Mouse (Mus musculus) adrenal gland, adult 2 months (tissue): Measurements from ENCODE around the gene Egfl8. TPM values are rescaled to one million over a fixed set of nuclear protein-coding genes. Genes with fewer than 3 reads are reported as not detected.

ENCODE experiments used
- DNase-seq: peaks from one replicate; pipeline ENCODE4 v3.0.0; 2021
- polyA plus RNA-seq: library from polyadenylated mRNA; depleted of rRNA; stranded (reverse); fragments of >200 nt; gene quantifications from 2 replicates; pipeline ENCODE4 v1.2.3, GENCODE M21; 2012
- total RNA-seq, 2 experiments: library from RNA; stranded (reverse); gene quantifications; 2 replicates each; pipeline ENCODE4 v1.2.3; 2021

Gene Egfl8
- total and polyA plus RNA-seq, 3 experiments: 2.4 to 3.0 (median 2.4) TPM

DNA sequence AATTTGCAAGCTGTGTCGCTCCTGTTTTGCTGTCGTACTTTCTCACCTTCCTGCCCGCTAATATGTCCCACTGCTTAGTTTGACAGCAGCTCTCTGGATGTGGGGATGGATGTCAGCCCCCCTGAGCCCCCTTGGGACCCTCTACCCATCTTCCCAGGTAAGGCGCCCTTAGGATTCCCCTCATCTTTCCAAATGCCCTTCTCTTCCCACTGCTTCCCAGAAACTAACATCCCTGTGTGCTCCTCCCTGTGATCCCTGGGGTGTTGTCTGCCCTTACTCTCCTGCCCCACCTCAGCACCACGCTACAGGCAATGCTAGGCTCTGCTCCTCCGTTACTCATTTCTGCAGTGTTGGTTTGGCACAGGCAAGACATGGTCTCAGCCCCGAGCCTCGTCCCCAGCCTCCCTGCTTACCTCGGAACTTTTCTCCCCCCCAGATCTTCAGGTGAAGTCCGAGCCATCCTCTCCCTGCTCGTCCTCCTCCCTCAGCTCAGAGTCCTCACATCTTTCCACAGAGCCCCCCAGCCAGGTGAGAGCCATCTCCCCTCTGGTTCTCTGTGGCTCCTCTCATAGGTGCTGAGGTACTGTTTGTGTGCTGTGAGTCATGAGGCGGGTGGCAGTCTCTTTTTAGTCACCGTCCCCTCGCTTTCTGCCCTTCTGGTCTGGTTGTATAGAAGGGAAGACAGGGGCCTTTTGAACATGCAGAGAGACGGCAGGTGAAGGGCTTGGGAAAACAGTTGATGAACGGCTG, 32.5 kb upstream of the Egfl8 start:
- DNase-seq: no peak

DNA sequence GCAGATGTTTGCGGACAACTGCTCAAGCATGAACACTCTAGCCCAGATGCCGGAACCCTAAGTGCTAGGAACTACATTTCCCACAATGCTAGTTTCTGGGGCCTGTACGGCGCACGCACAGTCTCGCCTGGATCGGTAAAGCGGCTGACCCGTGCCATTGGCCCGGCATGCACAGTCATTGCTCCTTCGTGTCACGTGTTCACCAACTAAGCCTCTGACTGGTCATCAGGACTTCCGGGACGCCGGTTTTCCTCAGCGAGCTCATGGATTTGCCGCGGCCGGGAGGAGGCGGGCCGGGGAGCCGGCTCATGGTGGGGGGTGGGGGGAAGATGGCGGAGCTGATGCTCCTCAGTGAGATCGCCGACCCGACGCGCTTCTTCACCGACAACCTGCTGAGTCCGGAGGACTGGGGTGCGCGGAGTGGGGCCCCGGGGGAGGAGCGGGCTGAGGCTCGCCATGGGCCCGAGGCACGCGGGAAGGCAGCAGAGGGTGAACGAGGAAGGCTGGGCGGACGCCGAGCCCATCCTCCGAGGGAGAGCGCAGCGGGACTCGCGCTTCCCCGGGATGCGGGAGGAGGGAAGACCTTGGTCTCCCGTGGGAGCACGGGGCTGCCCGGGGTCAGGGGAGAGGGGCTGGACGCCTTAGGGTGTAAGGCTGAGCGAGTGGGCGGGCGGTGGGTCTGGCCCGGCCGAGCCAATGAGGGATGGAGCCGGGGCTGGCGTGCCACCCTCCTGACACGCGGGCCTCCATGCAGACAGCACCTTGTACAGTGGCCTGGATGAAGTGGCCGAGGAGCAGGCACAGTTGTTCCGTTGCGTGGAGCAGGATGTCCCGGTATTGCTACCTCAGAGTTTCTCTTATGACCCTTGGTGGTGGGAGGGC, 31.4 kb upstream of the Egfl8 start, which contains the start of gene Atf6b:
Gene Atf6b, plus strand, starts transcription at position 241 of the 882 bp plus-strand sequence.
- peak; percentile 97 for DNase-seq

DNA sequence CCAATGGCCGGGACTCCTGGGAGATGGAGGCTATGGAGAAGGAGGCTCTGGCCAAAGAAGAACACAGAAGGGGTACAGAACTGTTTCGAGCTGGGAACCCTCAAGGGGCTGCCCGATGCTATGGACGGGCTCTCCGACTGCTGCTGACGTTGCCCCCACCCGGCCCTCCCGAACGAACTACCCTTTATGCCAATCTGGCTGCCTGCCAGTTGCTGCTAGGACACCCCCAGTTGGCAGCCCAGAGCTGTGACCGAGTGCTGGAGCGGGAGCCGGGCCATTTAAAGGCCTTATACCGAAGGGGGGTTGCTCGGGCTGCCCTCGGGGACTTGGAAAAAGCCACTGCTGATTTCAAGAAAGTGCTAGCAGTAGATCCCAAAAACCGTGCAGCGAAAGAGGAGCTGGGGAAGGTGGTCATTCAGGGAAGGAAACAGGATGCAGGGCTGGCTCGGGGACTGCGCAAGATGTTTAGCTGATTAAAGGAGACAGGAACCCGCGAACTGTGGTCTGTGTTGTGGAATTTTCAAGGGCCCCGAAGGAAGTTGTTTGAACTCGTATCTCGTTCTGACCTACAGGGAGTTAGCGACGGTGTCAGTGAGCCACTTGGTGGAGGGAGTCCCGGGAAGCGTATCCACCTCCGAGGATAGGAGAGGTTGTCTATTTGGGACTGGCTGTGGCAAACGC, 30.2 kb upstream of the Egfl8 start:
- peak; percentile 15 for DNase-seq

DNA sequence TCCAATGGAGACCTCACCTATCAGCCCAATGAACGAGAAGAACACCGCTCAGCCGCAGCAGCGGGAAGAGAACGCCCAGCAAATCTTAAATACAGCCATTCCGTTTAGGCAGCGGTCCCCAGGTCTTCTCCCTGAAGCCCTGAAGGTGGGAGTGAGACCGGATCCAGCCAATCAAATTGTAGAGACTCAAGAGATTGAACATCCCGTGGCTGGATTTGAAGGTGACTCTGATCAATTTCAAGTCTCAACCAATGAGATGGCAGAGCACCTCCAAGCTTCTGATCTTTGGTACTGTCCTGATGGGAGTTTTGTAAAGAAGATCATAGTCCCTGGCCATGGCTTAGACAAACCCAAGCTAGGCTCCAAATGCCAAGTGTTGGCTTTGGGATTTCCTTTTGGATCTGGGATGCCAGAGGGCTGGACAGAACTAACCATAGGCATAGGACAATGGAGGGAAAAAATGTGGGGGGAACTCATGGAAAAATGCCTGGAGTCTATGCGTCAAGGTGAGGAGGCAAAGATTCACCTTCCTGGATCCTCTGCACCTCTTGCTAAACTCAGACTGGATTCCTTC, 29.6 kb upstream of the Egfl8 start:
- no peak for DNase-seq

DNA sequence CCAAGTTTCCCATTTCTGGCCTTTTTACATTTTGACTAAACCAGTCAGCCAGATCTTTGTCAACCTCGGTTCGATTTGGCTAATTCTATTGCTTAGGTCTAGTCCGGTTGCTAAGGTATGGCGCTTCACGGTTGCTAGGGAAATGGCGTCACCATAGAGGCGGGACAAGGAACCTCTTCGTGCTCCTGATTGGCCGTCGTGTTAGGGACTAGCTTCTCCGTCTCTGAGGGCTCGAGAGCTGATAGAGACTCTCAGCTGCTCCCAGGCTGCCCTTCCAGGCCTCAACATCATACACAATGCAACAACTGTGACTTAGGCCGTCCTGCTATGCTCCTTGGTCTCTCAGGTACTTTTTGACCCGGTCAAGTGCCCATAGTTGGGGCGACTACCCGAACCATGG, 28.8 kb upstream of the Egfl8 start, which contains the start of gene Fkbpl:
Gene Fkbpl, plus strand, starts transcription at position 157 of the 400 bp plus-strand sequence.
- DNase-seq: peak; percentile 96

DNA sequence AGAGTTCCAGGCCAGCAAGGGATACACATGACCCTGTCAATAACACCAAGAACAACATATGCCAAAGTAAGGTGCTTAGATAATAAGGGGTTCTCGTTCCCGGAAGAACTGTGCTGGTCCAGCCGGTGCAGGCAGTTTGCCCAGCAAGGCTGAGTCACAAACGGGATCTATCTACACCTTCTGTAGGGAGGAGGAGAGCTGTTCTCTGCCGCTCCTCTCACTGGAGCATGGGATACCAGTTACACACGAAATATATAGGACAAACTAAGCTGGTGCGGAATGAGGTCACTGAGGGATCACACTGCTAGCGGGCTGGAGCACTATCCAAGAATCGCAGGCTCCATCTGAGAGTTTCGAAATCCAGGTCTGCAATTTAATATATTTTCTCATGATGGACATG, 28.2 kb upstream of the Egfl8 start:
- no peak for DNase-seq

DNA sequence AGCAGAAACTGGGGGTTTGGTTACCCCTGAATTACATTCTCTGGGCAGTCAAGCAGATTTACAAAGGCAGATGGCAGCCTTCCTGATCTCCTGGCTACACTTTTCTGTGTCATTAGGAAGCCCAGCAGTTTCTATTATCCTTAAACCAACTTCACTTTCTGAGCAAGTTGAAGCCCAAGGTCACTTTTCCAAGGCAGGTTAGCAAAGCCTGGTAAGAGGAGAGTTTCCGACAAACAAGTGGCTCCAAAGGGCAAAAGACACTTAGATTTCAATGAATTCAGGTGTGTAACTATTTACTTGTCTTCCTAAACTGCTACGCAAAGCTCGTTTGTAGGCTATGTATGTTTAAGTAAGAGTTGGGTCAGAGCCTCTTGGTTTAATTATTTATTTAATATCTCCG, 27.6 kb upstream of the Egfl8 start:
- DNase-seq: no peak

DNA sequence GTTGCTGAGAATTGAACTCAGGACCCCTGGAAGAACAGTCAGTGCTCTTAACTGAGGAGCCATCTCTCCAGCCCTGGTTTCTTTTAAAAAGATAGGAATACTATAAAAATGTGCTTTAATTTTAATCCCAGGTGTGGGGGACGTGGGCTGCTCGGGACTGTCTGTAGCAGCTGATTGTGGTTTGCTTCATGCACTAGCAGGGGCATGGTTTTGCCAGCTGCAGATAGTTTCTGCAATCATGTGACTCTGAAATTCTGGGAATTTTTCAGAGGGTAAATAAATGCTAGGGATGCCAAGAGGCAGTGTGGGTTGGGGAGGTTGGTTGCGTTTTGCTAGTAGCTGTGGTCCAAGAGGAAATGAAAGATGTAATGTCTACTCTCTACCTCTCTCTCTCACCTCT, 26.2 kb upstream of the Egfl8 start:
- no peak for DNase-seq

DNA sequence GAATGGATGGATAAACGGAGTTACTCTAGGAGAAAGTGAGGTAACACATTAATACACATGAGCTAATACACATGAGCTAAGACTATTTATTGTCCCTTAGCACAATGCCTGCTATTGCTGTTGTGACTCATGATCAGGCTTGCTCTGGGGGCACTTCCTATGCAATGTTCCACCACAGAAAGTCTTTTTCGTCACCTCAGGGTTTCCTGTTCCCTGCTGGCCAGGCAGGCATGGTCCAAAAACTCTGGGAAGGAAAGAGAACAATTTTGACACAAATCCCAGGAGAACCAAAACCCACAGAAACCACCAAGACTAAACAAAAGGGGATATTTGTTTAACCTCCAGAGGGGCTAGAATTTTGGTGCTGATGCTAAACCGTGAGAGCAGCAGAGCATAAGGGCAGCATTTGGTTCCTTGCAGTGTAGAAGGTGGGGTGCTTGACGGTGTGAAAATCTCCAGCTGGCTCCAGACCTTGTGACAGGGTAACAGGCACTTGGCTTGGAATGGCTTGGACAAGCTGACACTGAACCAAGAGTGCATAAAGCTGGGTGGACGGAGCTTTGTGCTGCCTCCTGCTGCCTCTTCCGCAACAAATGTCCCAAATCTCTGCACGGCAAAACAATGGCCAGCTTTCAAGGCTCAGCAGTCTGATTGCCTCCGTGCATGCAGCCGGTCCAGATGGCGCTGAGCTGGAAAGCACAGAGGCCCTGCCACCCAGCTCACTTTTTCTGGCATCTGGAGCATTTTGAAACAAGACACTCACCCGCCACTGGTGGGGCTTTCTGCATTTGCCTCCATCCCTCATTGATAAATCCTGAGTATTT, 25.2 kb upstream of the Egfl8 start:
- peak; percentile 43 for DNase-seq

DNA sequence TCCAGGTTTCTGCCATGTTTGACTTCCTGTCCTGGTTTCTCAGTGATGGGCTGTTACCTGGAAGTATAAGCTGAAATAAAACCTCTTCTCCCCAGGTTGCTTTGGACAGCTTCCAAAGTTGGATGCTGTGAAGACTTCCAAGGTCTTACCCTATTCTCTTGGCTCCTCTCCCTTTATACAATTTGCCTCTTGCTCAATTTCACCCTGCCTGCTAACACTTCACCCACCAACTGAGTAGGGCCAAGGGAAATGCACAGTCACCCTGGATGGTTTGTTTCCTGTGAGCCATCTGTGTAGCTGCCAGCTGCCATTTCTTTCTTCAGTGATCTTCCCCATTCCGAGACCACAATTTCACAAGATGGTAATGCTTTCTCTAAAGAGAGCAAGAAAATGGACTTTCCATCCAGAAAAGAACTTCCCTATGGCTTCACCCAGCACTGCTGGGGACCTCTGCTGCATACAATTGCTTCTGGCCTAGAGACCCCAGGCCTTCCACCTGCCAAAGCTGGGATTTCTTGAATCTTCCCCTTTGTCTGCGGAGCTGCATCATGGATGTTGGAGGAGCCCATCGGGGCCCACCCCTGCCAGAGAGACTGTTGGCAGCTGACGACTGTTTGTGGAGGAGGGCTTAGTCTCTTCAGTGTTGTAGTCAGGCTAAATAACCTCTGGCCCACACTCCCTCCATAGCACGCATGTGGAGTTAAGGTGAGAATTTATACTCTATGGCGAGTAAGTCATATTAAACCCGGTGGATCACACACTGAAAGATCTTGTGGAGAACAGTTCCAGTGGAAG, 23.9 kb upstream of the Egfl8 start:
- no peak for DNase-seq

DNA sequence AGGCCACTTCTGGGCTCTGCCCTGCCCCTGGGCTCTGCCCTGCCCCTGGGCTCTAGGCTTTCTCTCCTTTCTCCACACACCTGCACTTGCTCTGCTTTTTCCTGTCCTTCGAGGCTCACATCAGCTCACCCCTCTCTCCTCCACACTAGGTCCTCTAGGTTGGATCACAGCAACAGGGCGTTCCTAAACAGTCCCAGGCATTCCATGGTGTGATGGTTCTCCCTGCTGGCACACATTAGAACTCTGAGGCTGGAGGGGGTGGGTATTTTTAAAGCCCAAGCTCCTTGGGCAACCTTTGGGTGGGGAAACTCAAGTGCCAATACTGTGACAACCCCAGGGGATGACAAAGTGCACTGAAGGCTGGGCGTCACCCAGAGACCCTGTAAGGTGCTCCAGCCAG, 21.7 kb upstream of the Egfl8 start:
- DNase-seq: no peak

DNA sequence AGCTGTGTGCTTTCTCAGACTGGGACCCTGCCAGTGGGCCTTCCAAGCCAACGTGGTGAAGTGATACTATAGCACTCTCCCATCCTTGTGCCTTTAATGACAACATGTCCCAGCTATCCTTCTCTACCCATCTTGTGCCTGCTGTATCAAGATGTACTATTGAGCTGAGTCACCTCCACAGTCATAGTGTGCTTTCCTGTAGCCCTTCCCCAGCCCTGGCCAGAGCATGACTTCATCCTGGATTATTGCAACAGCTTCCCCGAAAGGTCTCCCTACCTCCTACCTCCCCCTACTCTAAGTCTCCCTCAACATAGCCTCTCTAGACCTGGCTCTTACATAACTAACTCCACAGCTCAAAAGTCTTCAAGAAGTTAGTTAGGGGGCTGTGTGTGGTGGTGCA, 19.9 kb upstream of the Egfl8 start:
- DNase-seq: no peak

DNA sequence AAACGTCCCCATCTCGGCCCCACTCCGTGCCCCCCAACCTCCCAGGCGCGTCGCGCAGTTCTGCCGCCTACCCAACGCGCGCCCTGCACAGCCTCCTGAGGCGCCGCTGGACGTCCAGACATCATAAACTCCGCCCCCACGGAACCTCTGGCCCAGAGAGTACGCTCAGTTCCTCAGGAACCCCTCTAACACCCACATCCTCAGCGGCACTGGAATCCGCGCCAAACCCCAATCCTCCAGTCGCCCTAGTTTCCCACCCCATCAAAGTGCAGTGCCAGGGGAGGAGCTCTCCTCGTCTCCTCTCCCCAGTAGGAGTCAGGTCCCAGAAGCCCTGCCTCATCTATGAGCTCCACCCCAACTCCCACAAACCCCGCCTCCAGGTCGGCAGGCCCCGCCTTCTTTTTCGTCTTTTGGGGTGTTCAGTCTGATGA, 16.5 kb upstream of the Egfl8 start:
- DNase-seq: peak; percentile 89

DNA sequence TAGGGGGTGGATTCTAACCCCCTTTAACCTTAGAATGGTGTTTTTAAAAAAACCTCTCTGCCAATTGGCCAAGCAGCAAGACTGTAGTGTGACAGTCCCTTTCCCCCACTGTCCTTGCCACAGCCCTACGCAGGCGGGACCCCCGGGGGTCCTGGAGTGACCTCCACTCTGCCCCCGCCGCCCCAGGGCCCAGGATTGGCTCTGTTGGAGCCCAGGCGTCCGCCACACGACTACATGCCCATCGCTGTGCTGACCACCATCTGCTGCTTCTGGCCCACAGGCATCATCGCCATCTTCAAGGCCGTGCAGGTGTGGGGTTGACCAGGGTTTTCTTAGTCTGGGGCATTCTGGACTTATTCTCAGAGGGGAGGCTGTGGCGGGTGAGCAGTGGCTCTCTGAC, 15.9 kb upstream of the Egfl8 start:
- DNase-seq: no peak

DNA sequence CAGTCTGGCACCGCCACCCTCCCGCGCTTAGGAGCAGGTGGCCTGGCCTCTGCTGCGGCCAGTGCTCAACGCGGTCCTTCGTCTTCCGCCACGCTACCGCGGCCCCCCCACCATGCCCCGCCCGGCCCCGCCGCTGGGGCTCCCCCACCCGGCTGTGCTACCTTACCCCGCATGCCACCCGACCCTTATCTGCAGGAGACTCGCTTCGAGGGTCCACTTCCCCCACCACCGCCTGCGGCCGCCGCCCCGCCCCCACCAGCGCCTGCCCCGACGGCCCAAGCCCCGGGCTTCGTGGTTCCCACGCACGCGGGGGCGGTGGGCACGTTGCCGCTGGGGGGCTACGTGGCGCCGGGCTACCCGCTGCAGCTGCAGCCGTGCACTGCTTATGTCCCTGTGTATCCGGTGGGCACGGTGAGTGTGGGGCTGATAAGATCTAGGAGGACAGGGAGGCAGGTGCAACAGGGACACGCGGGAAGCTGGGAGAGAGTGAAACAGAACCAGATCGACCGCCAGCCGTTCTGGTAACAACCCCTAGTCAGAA, 15.1 kb upstream of the Egfl8 start:
- DNase-seq: no peak

DNA sequence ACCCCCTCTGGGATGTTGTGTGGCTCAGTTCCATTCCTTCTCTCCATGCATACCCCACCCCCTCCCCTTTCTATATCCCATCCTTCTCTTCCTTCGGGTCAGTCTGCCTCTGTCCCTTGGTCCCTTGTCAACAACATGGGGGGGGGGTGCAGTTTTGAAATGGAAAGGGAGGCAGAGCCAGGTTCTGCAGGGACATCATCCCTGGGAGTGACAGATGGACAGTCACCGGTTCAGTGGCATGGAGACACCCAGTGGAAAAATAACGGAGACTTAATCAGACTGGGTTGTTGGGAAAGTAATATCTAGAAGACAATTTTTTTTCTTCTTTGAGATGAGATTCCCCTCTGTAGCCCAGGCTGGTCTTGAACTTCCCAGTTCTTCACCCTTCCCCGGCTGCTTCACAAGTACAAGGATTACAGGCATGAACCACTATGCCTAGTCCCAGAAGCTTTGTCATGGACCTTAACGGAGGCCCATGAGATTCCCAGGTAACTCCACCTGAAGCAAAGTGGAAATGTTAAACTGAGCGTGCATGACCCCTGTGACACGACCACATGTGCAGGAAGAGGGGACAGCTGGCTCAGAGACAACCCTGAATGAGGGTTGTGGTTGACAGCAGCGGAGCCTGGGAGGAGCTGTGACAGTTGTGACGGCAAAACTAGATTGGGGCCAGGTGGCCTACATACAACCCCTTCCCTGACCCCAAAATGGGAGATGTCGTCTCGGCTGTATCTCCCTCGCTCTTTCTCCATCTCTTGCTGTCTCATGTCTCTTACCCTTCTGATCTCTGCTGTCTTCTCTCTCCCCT, 14.2 kb upstream of the Egfl8 start:
- no peak for DNase-seq

DNA sequence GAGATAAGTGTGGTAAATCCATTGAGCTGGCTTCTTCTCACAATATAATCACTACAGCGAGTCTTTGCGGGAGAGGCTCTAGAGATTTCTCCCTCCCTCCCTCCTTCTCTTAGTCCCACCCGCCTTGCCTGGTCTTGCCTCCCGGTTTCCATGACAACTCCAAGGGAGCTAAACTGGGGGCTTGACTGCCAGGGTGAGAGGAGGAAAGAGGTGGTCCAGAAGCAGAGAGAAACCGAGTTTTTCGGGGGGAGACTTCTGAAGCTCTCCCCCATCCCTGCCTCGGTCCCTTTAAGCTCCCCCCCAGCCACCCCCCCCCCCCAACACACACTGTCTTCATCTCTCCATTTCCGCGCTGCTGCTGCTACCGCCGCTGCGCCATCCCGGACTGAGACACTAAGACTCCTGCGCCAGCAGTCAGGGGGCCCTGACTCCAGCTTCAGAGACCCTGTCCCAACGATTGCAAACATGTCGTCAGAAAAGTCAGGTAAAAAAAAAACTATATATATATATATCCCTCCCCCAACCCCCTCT, 13.5 kb upstream of the Egfl8 start, which contains the start of gene Prrt1:
Gene Prrt1, plus strand, starts transcription at position 313 of the 531 bp plus-strand sequence.
- no peak for DNase-seq

DNA sequence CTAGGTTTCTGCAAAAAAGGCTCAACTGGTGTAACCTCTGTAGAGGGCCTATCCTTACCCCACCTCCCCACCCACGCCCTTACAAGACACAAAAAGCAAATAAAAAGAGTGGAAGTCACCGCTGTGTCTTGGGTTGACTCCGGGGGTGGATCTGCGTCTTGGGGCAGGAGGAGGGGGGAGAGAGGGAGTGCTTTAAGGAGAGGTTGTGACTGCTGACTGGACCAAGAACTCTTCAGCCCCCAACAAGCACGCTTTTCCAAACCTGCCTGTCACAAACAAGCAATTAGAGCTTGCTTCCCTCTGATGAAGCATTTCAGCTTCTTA, 12.8 kb upstream of the Egfl8 start:
- no peak for DNase-seq
